Mouse (Mus musculus): ENCODE results near the gene Zdhhc12.

The Zdhhc12 gene

DNA sequence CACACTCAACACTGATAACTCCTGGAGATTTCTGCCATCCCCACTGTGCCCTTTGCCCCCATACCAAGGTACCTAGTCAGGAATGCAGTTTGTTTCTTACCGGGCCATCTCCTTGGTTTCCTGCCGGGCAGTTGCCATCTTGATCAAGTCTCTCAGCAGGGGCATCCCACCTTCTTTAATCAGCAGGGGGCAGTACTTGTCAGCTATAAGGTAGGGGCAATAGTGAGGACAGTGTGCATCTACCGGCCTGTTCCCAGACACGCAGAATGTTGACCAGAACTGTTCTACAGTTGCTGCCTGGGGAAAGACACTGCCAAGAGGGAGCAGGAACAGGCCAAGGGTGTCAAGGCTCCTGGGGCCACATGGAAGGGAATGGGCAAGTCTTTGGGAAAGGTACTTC, 6.8 kb upstream of the Zdhhc12 start:
- no peak for DNase-seq (ENCODE audit: low read depth, low spot score)

- DNase-seq (ENCODE audit: low read depth, low spot score) = peak; percentile 67
Observed at GRCm38 (mm10) chr2:30095882-30096527, 2.6 kb upstream of the Zdhhc12 start.

DNA sequence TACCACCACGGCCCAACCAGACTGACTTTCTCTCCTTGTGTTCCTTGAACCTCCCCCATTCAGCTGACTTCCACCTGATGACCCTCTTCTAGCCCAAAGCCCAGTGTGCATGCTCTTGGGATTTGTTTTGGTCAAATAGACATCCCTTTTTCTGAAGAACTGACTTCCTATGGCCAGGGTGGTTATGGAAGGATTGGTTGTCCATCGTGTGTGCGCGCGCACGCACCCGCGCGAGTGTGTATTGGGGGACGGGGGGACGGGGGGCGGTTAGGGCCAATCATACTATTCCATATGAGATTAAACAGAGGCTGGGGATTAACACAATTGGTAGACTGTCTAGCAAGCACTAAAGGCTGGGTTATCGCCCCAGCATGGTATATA, 750 bp upstream of the Zdhhc12 start:
- no peak for DNase-seq (ENCODE audit: low read depth, low spot score)

GRCm38 (mm10) chr2:30092280-30092918, 1.0 kb downstream of the Zdhhc12 start:
- DNase-seq (ENCODE audit: low read depth, low spot score) = no peak

DNA sequence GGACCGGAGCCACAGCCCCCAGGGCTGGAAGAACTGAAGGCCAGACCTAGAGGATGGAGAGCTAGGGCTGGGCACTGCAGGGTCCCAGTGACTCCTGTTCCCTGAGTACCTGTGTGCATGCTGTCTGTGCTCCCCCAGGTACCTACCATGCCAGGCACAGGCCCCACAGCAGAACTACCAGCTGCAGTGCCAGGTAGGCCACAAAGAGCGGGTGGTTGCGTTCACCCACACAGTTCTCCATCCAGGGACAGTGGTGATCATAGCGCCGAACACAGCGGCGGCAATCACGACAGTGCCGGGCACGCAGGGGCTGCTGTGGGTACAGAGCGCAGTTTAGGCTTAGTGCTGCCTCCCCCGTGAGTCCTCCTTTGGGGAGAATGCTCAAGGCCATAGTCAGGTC, 1.9 kb downstream of the Zdhhc12 start:
- DNase-seq (ENCODE audit: low read depth, low spot score) = no peak

DNA sequence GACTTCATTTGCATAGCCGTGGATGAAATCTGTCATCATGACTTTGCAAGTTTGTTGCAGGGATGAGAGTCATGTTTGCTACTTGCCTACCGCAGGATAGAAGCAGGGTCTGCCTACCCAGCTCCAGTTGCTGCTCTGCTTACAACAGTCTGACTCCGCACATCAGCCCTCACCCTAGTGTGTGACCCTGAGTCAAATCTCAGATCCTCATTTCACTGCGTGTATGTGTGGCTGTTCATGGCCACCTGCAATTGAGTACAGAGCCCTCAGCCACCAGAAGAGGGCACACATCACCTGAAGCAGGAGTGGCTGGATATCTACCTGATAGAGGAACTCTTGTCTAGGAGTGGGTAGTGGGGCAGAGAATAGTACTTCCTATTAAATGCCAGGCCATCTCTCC, 6.1 kb downstream of the Zdhhc12 start:
- DNase-seq (ENCODE audit: low read depth, low spot score) = no peak

DNA sequence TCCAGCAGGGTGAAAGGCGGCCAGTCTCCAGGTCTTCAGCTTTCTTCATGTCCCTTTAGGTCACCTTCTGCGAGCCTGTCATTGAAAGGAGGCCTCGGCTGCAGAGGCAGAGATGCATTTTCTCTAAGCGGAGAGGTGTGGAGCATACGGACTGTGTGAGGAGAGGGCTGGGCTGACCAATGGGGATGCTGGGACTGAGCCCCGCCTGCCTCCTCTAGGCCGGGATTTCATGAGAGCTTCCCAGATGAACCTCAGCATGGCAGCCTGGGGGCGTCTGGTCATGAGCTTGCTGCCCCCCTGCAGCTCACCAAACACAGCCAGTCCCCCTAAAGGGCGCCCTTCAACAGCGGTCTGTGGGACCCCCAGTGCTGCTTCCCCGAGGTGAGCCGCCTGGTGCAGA, 8.8 kb downstream of the Zdhhc12 start:
- no peak for DNase-seq (ENCODE audit: low read depth, low spot score)

GRCm38 (mm10) chr2:30084113-30084512, 9.3 kb downstream of the Zdhhc12 start:
- DNase-seq (ENCODE audit: low read depth, low spot score) = no peak

- DNase-seq (ENCODE audit: low read depth, low spot score) = no peak
Observed at GRCm38 (mm10) chr2:30080181-30080800, 13.2 kb downstream of the Zdhhc12 start.

DNA sequence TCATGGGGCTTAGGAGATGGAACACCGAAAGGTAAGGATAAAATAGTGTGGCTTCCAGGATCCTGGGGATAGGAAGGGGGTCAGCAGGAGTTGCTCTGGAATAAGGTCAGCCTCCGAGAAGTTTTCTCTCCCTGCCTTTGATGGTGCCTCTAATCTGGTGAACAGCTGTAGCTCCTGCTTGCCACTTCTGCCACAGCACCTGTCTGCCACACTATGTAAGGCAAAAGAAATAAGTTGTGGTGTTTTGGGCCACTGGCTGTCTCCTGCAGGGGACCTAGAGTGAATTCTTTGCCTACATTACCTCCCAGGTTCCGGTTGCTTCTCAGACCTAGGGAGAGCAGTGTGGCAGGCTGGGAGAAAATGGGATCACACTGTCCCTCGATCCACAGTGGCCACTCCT, 14.7 kb downstream of the Zdhhc12 start:
- no peak for DNase-seq (ENCODE audit: low read depth, low spot score)

DNA sequence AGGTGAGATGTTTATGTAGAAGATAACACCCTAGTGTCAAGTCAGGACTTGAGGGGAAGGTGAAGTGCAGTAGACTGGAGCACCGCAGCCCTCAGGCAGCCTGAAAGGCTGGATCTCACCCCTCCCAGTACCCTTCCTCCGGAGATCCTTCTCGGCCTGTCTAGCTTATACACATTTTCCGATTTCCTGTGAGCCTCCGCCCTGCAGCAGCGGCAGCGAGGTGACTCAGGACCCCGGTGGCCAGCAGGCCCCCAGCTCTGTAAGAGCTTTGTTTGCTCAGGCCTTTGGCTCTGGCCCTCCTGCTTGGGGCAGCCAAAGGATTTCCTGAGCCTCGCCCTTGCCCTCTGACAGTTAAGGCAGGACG, 15.1 kb downstream of the Zdhhc12 start:
- DNase-seq (ENCODE audit: low read depth, low spot score) = no peak

DNA sequence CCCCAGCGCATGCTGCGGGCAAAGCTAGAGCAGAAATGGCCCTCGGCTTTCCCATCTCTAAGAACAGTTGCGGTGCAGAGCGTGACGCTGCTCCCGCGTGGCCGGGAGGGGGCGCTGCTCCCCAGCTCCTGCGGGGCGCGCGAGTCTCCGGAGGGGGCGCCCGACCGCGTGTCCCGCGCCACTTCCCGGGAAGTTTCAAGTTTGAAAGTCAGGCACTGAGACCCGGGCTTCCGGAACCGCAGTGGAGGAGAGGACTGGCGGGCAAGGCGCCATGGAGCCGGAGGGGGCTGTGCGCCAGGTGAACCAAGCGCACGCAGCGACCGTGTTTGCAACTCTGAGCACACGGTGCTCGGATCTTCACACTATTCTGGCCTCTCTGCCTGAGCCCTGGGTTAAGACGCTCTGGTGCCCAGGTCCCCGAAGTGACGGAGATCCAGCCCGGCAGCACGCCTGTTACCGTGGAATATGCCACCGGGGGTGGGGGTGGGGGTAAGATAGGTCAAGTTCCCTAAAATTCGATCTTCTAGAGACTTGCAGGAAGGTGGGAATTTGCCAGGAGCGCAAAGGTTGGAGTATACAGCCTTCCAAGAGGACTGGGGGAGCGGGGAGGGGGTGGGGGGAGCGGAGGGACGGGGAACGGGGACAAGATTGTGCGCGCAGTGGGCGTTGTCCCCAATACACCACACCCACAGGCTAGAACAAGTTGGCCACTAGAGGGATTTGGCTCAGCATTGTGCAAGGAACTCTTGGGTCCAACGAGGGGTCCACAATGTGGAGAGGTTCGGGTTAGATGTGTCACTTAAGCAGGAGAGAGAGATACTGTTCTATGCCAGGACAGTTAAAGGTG, 15.7 kb downstream of the Zdhhc12 start, which contains the start of gene Pkn3:
Gene Pkn3, plus strand, starts transcription at position 183 of the 847 bp plus-strand sequence.
- DNase-seq (ENCODE audit: low read depth, low spot score) = peak; percentile 86

- DNase-seq (ENCODE audit: low read depth, low spot score) = no peak
Observed at GRCm38 (mm10) chr2:30076959-30077358, 16.5 kb downstream of the Zdhhc12 start.

DNA sequence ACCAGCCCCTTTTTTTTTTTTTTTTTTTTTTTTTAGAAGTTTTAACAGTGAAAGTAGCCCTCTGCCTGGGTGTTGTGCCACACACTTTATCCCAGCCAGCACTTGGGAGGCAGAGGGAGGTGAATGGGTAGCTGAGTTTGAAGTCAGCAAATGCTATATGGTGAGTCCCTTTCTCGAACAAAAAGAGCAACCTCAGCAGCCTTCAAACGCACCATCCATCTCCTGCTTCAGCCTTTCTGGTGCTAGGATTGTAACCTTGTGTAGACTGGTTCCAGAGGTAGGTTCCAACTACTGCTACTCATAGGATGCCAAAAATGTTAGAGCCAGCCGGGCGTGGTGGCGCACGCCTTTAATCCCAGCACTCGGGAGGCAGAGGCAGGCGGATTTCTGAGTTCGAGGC, 17.0 kb downstream of the Zdhhc12 start:
- no peak for DNase-seq (ENCODE audit: low read depth, low spot score)

- DNase-seq (ENCODE audit: low read depth, low spot score) = no peak
Observed at GRCm38 (mm10) chr2:30075625-30076024, 17.8 kb downstream of the Zdhhc12 start.

DNA sequence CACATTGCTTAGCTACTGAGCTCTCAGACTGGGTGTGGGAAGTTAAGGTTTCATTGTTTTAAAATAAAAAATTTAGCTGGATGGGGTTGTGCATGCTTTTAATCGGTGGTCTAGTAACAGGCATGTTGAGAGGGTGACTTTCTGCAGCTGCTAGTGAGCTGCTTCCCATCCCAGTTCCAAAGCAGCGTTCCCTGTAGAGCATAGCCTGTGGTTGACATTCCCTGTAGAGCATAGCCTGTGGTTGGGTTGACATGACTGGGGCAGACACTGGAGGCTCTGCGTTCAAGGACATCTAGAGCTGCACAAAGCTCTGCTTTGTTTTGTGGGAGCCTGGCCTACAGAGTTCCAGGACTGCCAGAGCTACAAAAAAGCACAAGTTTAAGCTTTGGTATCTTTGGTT, 20.2 kb downstream of the Zdhhc12 start:
- no peak for DNase-seq (ENCODE audit: low read depth, low spot score)

DNA sequence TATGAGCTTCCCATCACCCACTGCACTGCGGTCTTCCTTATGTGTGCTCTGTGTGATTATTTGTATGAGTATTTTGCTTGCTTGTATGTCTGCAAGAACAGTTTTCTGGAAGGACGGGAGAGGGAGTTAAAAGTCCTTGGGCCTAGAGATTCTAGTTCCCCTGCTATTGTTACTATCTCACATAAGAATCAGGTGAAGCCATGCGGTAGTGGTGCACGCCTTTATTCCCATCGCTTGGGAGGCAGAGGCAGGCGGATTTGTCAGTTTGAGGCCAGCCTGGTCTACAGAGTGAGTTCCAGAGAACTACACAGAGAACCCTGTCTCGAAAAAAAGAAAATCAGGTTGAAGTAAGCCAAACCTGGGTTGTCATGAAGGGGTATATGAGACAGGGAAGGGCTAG, 20.6 kb downstream of the Zdhhc12 start:
- no peak for DNase-seq (ENCODE audit: low read depth, low spot score)

GRCm38 (mm10) chr2:30067962-30068361, 25.5 kb downstream of the Zdhhc12 start:
- no peak for DNase-seq (ENCODE audit: low read depth, low spot score)

DNA sequence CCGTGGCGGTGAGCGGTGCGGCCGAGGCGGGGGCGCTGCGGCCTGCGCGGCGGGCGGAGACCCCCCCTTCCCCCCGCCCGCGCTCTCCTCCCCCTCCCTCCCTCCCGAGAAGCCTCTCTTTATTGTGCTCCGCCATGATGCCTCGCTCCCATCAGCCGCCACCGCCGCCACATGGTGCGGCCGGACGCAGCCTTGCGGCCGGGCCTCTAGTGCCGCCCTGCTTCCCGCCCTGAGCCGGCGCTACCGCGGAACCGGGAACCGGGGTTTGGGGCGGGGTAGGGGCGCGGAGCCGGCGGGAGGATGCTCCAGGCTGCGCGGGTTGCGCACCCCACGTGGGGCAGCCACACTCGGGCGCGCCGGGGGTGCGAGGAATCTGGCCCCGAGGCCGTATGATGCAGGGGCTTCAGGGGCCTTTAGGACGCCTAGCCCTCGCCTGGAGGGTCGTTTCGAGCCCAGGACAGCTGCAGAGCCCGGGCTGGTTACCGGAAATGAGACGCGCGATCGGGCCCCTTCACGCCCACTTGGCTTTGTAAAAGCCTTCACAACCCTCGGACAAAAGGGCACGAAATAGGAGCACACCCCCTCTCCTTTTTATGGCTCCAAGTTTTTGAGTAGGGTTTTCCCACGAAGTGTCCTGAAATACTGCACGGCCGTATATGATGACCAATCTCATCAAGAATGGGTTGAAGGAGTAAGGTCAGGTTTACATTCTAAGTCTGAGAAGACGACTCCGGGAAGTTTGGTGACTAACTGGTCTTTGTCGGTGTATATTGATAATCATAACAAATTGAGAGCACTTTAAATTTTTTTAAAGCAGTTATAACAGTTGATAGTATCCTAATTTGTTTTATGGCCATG, 26.2 kb downstream of the Zdhhc12 start:
- peak; percentile 79 for DNase-seq (ENCODE audit: low read depth, low spot score)

DNA sequence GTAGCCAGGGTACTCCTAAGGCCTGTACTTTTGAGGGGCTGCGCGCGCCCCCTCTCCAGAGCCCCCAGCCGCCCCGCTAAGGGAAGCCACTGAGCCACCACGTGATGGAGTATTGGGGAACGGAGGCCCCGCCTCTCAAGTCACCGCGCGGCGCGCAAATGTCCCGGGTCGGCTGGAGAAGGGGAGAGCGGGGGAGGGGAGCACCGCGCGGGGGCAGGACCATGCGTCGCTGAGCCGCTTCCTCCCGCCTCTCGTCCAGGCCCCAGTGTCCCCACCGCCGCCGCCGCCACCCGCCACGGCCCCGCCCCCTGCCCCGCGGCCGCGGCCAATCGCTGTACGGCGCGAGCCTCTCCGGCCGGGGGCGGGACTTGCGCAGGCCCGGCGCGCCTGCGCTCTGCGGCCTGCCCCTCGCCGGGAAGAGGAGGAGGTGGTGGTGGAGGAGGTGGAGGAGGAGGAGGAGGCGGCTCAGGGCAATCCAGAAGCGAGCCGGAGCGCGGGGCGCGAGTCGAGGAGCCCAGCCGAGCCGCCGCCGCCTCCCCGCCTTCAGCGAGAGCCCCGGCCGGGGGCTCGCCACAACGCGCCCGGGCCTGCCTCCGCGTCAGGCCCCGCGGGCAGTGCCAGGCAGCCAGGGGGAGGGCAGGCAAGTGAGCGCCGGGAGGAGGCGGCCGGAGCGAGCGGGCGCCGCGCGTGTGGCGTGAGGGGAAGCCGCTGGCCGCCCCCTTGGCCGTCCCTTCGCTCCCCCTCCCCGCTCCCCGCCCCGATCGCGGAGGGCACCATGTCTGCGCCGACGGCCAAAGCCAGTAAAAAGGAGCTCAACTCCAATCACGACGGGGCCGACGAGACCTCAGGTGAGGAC, 27.2 kb downstream of the Zdhhc12 start:
- peak; percentile 97 for DNase-seq (ENCODE audit: low read depth, low spot score)

All from CD4-positive helper T cell, adult 2 months (primary cell).